Mouse (Mus musculus): ENCODE measurements around the gene Slc35f3.

DNA sequence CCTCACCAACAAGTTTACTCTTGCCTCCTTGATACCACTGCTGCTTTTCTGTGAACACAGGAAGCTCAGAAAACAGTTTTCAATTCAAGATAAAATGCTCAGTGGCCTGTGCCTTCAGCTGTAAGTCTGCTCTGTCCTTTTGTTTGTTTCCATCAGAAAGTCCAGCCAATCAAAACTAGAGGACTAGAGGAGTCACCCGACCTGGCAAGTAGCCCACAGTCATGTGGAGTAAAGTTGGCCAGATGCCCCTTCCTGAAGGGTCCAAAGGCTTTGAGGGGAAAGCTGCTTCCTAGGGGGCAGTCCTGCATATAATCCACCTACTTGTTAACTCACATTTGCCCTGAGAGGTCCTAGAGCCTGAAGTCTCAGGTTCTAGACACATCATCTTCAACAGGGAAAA is 10.7 kb downstream of the Slc35f3 start:
- TF ChIP-seq CTCF (IDR thresholded peaks at IDR 0.05; ENCODE audit: low read depth, low read length): no peak
- no peak for TF ChIP-seq POLR2A (IDR thresholded peaks at IDR 0.05; ENCODE audit: borderline replicate concordance, low read depth, low read length)
